Mouse (Mus musculus) liver, embryonic 15.5 days (tissue): Measurements from ENCODE around the gene Pltp. TPM values are rescaled to one million over a fixed set of nuclear protein-coding genes. Genes with fewer than 3 reads are reported as not detected.

Experiments used
- ATAC-seq: fragments of 200-750 bp; cut with Nextera tagmentation; 2 replicates; pipeline ENCODE4 v1.8.0; 2017; ENCODE audit warnings: moderate number of reproducible peaks, mild to moderate bottlenecking, moderate library complexity; ENCODE audit not compliant: insufficient read depth
- H3K27ac ChIP-seq: fragments of 300-500 bp; sonication (generic); replicated peaks from 2 replicates; pipeline ENCODE4 v1.5.1; 2015; ENCODE audit warnings: mild to moderate bottlenecking, inconsistent platforms
- H3K27me3 ChIP-seq: fragments of 300-500 bp; sonication (generic); 2 replicates; pipeline ENCODE4 v1.6.1; 2015; ENCODE audit warnings: mild to moderate bottlenecking, inconsistent platforms
- H3K36me3 ChIP-seq: fragments of 300-500 bp; sonication (generic); replicated peaks from 2 replicates; pipeline ENCODE4 v1.6.1; 2015; ENCODE audit warnings: moderate library complexity, mild to moderate bottlenecking, inconsistent platforms
- H3K4me1 ChIP-seq: fragments of 300-500 bp; sonication (generic); replicated peaks from 2 replicates; pipeline ENCODE4 v1.6.1; 2015; ENCODE audit warnings: inconsistent platforms
- H3K4me2 ChIP-seq: fragments of 300-500 bp; sonication (generic); 2 replicates; pipeline ENCODE4 v1.6.1; 2015; ENCODE audit warnings: moderate library complexity, mild to moderate bottlenecking, inconsistent platforms
- H3K4me3 ChIP-seq: fragments of 300-500 bp; sonication (generic); replicated peaks from 2 replicates; pipeline ENCODE4 v1.5.1; 2015; ENCODE audit warnings: mild to moderate bottlenecking, inconsistent platforms
- H3K9ac ChIP-seq: fragments of 300-500 bp; sonication (generic); 2 replicates; pipeline ENCODE4 v1.6.1; 2015; ENCODE audit warnings: moderate library complexity, mild to moderate bottlenecking, inconsistent platforms
- H3K9me3 ChIP-seq: fragments of 300-500 bp; sonication (generic); replicated peaks from 2 replicates; pipeline ENCODE4 v1.6.1; 2016; ENCODE audit warnings: inconsistent platforms
- WGBS: fragments of 180-500 bp; shearing (Covaris S2); methylation state at CpG from one replicate; pipeline ENCODE4 v1.1.7; 2015; ENCODE audit warnings: mixed read lengths; ENCODE audit not compliant: insufficient replicate concordance; 5-methylcytosine and 5-hydroxymethylcytosine counted together
- polyA plus RNA-seq: library from polyadenylated mRNA; unstranded; fragments of >200 nt; fragmentation: Nextera tagmentation; extraction: Ambion mirVana; gene quantifications from 2 replicates; pipeline ENCODE4 v1.2.1, GENCODE M21; 2015

Pltp gene
- polyA plus RNA-seq, 1 experiment from 2014 or later: 17.8 TPM

- Histone ChIP-seq H3K4me1 (peaks cover 33% of the 10 kb centered on the region), H3K27ac (no peak overlapping the region), H3K4me3 (no peak overlapping the region; the same call in 1 of the 2 replicates), H3K4me2 (peak overlapping the region; percentile 99), H3K9ac (no peak overlapping the region), H3K27me3 (no peaks in the 10 kb centered on the region), H3K9me3 (no peaks in the 10 kb centered on the region), H3K36me3 (peaks cover 39% of the 10 kb centered on the region)
- 95% methylated on average over 4 of the region's 4 CpGs for WGBS
- no peak for ATAC-seq
Observed at GRCm38 (mm10) chr2:164835164-164835563, 22.3 kb downstream of the Pltp start.

- Histone ChIP-seq H3K4me3 (peak overlapping the region; percentile 68), H3K27me3 (no peaks in the 10 kb centered on the region), H3K36me3 (peaks cover 39% of the 10 kb centered on the region), H3K27ac (peak overlapping the region; percentile 81; the same call in 1 of the 2 replicates), H3K4me2 (peak overlapping the region; percentile 99), H3K9ac (no peak overlapping the region; the same call in 1 of the 2 replicates), H3K9me3 (no peaks in the 10 kb centered on the region), H3K4me1 (peaks cover 33% of the 10 kb centered on the region)
- ATAC-seq: no peak
- 41% methylated on average over 8 of the region's 8 CpGs for WGBS
Observed at GRCm38 (mm10) chr2:164834531-164834930, 23.0 kb downstream of the Pltp start.

- H3K9ac ChIP-seq: peak within 1 kb of the TSS; percentile 68
- H3K27me3 ChIP-seq: no peaks in the 10 kb centered on the region
- H3K4me1 ChIP-seq: peaks cover 33% of the 10 kb centered on the region
- peak; percentile 61 for ATAC-seq
- H3K4me3 ChIP-seq: peak within 1 kb of the TSS; percentile 68
- H3K36me3 ChIP-seq: peaks cover 28% of the 10 kb centered on the region
- H3K4me2 ChIP-seq: peak within 1 kb of the TSS; percentile 99
- H3K9me3 ChIP-seq: no peaks in the 10 kb centered on the region
- under 1% methylated on average over 31 of the region's 31 CpGs for WGBS
- H3K27ac ChIP-seq: peak within 1 kb of the TSS; percentile 81
Observed at GRCm38 (mm10) chr2:164833314-164833959, 24.1 kb downstream of the Pltp start, which contains the start of gene Neurl2. TSS of gene Neurl2 (minus strand) at chr2:164833456.

- under 1% methylated on average over 35 of the region's 35 CpGs for WGBS
Observed at GRCm38 (mm10) chr2:164832748-164833301, 24.7 kb downstream of the Pltp start, which contains the start of gene Ctsa. TSS of gene Ctsa (plus strand) at chr2:164832873.

GRCm38 (mm10) chr2:164832032-164832747 lies 25.3 kb downstream of the Pltp start:
- peak overlapping the region; percentile 68; the same call in 1 of the 2 replicates for H3K9ac ChIP-seq
- peak overlapping the region; percentile 99 for H3K4me2 ChIP-seq
- WGBS: 58% methylated on average over 16 of the region's 16 CpGs
- ATAC-seq: no peak
- peak overlapping the region; percentile 68 for H3K4me3 ChIP-seq
- H3K4me1 ChIP-seq: peaks cover 40% of the 10 kb centered on the region
- H3K27me3 ChIP-seq: no peaks in the 10 kb centered on the region
- peak overlapping the region; percentile 81; the same call in 1 of the 2 replicates for H3K27ac ChIP-seq
- H3K9me3 ChIP-seq: no peaks in the 10 kb centered on the region
- H3K36me3 ChIP-seq: peaks cover 16% of the 10 kb centered on the region

More at GRCm38 (mm10) chr2:164832748-164833301, 24.7 kb downstream of the Pltp start, which contains the start of gene Ctsa:
- peak within 1 kb of the TSS; percentile 99 for H3K4me2 ChIP-seq
- H3K36me3 ChIP-seq: peaks cover 22% of the 10 kb centered on the region
- peak within 1 kb of the TSS; percentile 68 for H3K9ac ChIP-seq
- no peaks in the 10 kb centered on the region for H3K9me3 ChIP-seq
- no peaks in the 10 kb centered on the region for H3K27me3 ChIP-seq
- peak; percentile 65 for ATAC-seq
- H3K27ac ChIP-seq: peak within 1 kb of the TSS; percentile 81
- peaks cover 33% of the 10 kb centered on the region for H3K4me1 ChIP-seq
- H3K4me3 ChIP-seq: peak within 1 kb of the TSS; percentile 68

DNA sequence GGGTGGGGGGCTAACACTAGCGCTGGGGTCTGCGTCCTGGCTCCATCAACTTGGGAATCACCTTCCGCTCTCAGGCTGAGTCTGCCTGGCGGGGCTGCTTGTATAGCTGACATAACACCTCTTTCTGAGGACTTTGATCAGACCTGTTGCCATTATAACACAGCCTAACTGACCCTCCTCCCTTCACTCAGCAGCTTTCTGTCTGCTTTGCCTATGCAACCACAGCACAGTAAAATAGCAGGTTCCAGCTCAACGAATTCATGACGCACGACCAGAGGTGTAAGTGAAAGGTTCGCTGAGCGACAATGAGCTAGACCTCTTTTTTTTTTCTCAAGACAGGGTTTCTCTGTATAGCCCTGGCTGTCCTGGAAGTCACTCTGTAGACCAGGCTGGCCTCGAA lies 26.5 kb downstream of the Pltp start:
- peaks cover 47% of the 10 kb centered on the region for H3K4me1 ChIP-seq
- H3K27me3 ChIP-seq: no peaks in the 10 kb centered on the region
- no peak overlapping the region; the same call in 1 of the 2 replicates for H3K4me2 ChIP-seq
- 72% methylated on average over 10 of the region's 10 CpGs for WGBS
- no peak overlapping the region; the same call in 1 of the 2 replicates for H3K27ac ChIP-seq
- H3K9ac ChIP-seq: no peak overlapping the region
- H3K4me3 ChIP-seq: no peak overlapping the region
- no peaks in the 10 kb centered on the region for H3K9me3 ChIP-seq
- H3K36me3 ChIP-seq: peaks cover 9% of the 10 kb centered on the region
- ATAC-seq: no peak

DNA sequence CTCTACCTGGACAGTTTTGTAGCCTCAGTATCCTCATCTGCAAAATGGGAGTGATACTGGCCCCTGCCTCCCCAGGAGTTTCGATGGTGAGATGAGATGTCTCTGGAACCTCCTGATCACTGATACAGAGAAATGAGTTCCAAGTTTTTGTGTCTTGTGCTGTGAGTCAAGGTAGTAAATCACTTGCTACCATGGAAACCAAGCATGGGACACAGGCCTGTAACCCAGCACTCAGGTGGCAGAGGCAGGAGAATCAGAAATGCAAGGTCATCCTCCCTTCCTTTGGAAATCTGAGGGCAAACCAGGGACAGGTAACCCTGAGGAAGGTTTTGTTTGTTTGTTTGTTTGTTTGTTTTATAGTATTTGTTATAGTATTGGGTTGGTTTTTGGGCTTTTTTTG lies 28.4 kb downstream of the Pltp start:
- ATAC-seq: no peak
- WGBS: 78% methylated on average over 1 of the region's 1 CpGs
- Histone ChIP-seq H3K36me3 (peaks cover 19% of the 10 kb centered on the region), H3K27me3 (no peaks in the 10 kb centered on the region), H3K4me2 (no peak overlapping the region), H3K9ac (no peak overlapping the region), H3K27ac (no peak overlapping the region), H3K4me3 (no peak overlapping the region), H3K4me1 (peaks cover 35% of the 10 kb centered on the region), H3K9me3 (no peaks in the 10 kb centered on the region)

DNA sequence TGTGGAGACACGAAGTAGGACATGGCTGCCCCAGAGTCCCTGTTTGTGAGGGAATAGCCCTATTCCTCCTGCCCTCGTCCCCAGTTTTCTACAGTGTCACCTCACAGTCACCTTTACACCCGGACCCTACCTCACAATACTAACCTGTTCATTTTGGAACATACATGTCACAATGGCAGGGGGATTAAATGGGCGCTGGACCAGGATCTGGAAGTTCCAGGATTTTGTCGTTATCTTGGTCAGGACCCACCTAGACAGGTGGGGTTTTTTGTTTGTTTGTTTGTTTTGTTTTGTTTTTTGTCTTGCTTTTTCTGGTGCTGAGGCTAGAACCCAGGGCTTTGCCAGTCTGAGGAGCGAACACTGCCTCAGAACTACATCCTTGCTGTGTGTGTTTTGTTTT lies 29.1 kb downstream of the Pltp start, which contains the start of gene Spata25:
Gene Spata25, minus strand, starts transcription at position 101 of the 400 bp plus-strand sequence.
- H3K9me3 ChIP-seq: no peaks in the 10 kb centered on the region
- no peak within 1 kb of the TSS for H3K9ac ChIP-seq
- H3K27ac ChIP-seq: 0 out of 2 replicates have a peak within 1 kb of the TSS, but pooled peaks have one; percentile 9
- no peaks in the 10 kb centered on the region for H3K27me3 ChIP-seq
- no peak for ATAC-seq
- H3K4me3 ChIP-seq: no peak within 1 kb of the TSS
- peaks cover 34% of the 10 kb centered on the region for H3K4me1 ChIP-seq
- WGBS: 72% methylated on average over 6 of the region's 6 CpGs
- H3K4me2 ChIP-seq: no peak within 1 kb of the TSS; the same call in 1 of the 2 replicates
- peaks cover 19% of the 10 kb centered on the region for H3K36me3 ChIP-seq

- Histone ChIP-seq H3K9ac (no peak overlapping the region), H3K4me3 (no peak overlapping the region), H3K4me2 (no peak overlapping the region; the same call in 1 of the 2 replicates), H3K36me3 (peaks cover 19% of the 10 kb centered on the region), H3K27ac (0 out of 2 replicates have a peak overlapping the region, but pooled peaks have one; percentile 9), H3K27me3 (no peaks in the 10 kb centered on the region), H3K4me1 (peaks cover 30% of the 10 kb centered on the region), H3K9me3 (no peaks in the 10 kb centered on the region)
- 62% methylated on average over 16 of the region's 16 CpGs for WGBS
- no peak for ATAC-seq
Observed at GRCm38 (mm10) chr2:164827146-164827850, 30.2 kb downstream of the Pltp start.

GRCm38 (mm10) chr2:164825521-164825920 lies 32.0 kb downstream of the Pltp start:
- no peak overlapping the region for H3K27ac ChIP-seq
- WGBS: 88% methylated on average over 17 of the region's 17 CpGs
- no peak overlapping the region for H3K4me2 ChIP-seq
- no peaks in the 10 kb centered on the region for H3K9me3 ChIP-seq
- peaks cover 33% of the 10 kb centered on the region for H3K4me1 ChIP-seq
- H3K4me3 ChIP-seq: no peak overlapping the region
- H3K9ac ChIP-seq: no peak overlapping the region
- H3K36me3 ChIP-seq: peaks cover 31% of the 10 kb centered on the region
- H3K27me3 ChIP-seq: no peaks in the 10 kb centered on the region
- no peak for ATAC-seq
